Mouse (Mus musculus): Measurements from ENCODE around the gene Rab5b.

DNA sequence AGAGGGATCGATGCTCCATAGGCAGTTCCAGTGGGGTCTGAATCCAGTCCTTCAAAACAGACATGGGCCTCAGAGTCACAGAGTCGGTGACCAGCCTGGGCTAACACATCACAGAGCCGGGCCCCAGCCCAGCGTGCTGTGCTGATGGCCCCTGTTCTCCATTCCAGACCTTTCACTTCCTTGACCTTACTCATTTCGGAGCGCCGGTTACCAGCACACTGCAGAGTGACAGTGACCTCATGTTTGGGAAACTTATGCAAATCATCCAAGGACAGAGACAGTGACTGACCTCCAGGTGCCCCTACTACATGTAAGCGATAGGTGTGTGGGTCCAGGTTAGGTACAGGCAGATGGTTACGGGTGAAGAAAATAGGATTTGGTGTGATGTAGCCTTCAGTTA lies 24.9 kb downstream of the Rab5b start:
- TF ChIP-seq CTCF (IDR thresholded peaks at IDR 0.05; ENCODE audit: borderline replicate concordance, extremely low read depth, insufficient read depth, insufficient read length): no peak
- TF ChIP-seq POLR2A (IDR thresholded peaks at IDR 0.05; ENCODE audit: borderline replicate concordance, extremely low read depth, insufficient read depth, insufficient read length, poor library complexity, severe bottlenecking): no peak

All from brain, embryonic 14.5 days (tissue).